Mouse (Mus musculus): ENCODE measurements around the gene Trhde. TPM values are rescaled to one million over a fixed set of nuclear protein-coding genes. Genes with fewer than 3 reads are reported as not detected.

The Trhde gene
- polyA plus RNA-seq, 1 experiment from 2014 or later, result 0.12 TPM

- Histone ChIP-seq H3K9me3 (replicated peaks; ENCODE audit: low read length) (no peaks in the 10 kb centered on the region), H3K27ac (no peak overlapping the region), H3K9ac (ENCODE audit: low read depth, low read length) (no peak overlapping the region), H3K27me3 (ENCODE audit: insufficient read depth, low read length) (peaks cover 18% of the 10 kb centered on the region), H3K4me1 (replicated peaks; ENCODE audit: insufficient read depth, low read length) (0 out of 2 replicates have a peak, but pooled peaks cover 7% of the 10 kb centered on the region), H3K36me3 (ENCODE audit: insufficient read depth, low read length) (no peaks in the 10 kb centered on the region), H3K4me3 (replicated peaks; ENCODE audit: low read depth, low read length) (no peak overlapping the region), H3K4me2 (ENCODE audit: low read length) (no peak overlapping the region)
- ATAC-seq (replicated peaks; ENCODE audit: low FRiP score, low read depth) (no peak), DNase-seq (ENCODE audit: low spot score) (no peak)
- 82% methylated on average over 5 of the region's 5 CpGs for WGBS
- no peak for TF ChIP-seq CTCF (IDR thresholded peaks at IDR 0.05; ENCODE audit: low read depth)
These were observed 5.2 kb downstream of the Trhde start for GRCm38 (mm10) chr10:114796872-114797271.

DNA sequence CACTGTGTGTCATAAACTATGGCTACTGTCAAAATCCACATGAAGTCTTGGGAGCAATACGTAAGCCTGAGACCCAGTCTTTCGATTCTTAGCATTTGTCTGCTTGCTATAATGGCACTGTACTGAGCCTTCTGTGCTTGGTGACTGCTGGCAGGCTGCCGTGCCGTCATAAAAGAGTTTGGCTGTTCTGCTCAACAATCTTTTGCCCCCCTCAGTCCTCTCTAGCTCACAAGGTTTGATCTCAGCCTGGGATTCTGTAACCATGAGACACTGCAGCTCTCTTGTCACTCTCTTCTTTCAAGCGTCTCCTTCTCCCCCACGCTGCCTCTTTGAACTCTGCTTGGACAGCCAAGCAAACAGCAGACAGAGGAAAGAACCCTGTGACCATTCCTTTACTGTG is 7.9 kb downstream of the Trhde start:
- H3K4me2 ChIP-seq (ENCODE audit: low read length), result no peak overlapping the region
- H3K4me3 ChIP-seq (replicated peaks; ENCODE audit: low read depth, low read length), result no peak overlapping the region
- no peaks in the 10 kb centered on the region for H3K9me3 ChIP-seq (replicated peaks; ENCODE audit: low read length)
- H3K4me1 ChIP-seq (replicated peaks; ENCODE audit: insufficient read depth, low read length), result no peaks in the 10 kb centered on the region
- no peak for TF ChIP-seq CTCF (IDR thresholded peaks at IDR 0.05; ENCODE audit: low read depth)
- no peaks in the 10 kb centered on the region for H3K36me3 ChIP-seq (ENCODE audit: insufficient read depth, low read length)
- H3K27ac ChIP-seq, result no peak overlapping the region
- WGBS, result 31% methylated on average over 6 of the region's 6 CpGs
- H3K27me3 ChIP-seq (ENCODE audit: insufficient read depth, low read length), result no peaks in the 10 kb centered on the region
- DNase-seq (ENCODE audit: low spot score) (no peak), ATAC-seq (replicated peaks; ENCODE audit: low FRiP score, low read depth) (no peak)
- H3K9ac ChIP-seq (ENCODE audit: low read depth, low read length), result no peak overlapping the region

DNA sequence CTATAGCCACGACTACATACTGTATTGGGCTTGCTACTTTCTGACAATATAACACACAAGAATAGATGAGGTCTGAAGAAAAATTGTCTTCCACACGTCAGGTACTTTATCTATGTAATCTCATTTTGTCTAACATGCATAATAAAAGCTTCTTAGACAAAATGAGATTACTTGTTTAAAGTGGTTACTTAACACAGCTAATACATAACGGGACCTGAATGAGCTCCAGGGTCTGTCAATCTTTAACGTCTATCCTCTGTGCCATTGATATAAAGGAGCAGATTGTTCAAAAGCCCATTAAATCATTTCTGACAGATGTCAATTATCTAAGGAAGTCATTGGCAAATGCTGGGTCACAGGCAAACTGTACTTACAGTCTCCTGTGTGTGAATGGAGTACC is 36.2 kb downstream of the Trhde start:
- 71% methylated on average over 4 of the region's 4 CpGs for WGBS

GRCm38 (mm10) chr10:114762125-114762524 is 40.0 kb downstream of the Trhde start:
- no peak overlapping the region for H3K27ac ChIP-seq
- H3K9me3 ChIP-seq (replicated peaks; ENCODE audit: low read length), result no peaks in the 10 kb centered on the region
- H3K9ac ChIP-seq (ENCODE audit: low read depth, low read length), result no peak overlapping the region
- no peaks in the 10 kb centered on the region for H3K36me3 ChIP-seq (ENCODE audit: insufficient read depth, low read length)
- H3K27me3 ChIP-seq (ENCODE audit: insufficient read depth, low read length), result no peaks in the 10 kb centered on the region
- ATAC-seq (replicated peaks; ENCODE audit: low FRiP score, low read depth) (no peak), DNase-seq (ENCODE audit: low spot score) (no peak)
- no peak for TF ChIP-seq CTCF (IDR thresholded peaks at IDR 0.05; ENCODE audit: low read depth)
- 86% methylated on average over 7 of the region's 7 CpGs for WGBS
- no peaks in the 10 kb centered on the region for H3K4me1 ChIP-seq (replicated peaks; ENCODE audit: insufficient read depth, low read length)
- no peak overlapping the region for H3K4me3 ChIP-seq (replicated peaks; ENCODE audit: low read depth, low read length)
- H3K4me2 ChIP-seq (ENCODE audit: low read length), result no peak overlapping the region

More for the DNA sequence above, 36.2 kb downstream of the Trhde start:
- H3K4me1 ChIP-seq (replicated peaks; ENCODE audit: insufficient read depth, low read length), result no peaks in the 10 kb centered on the region
- H3K4me2 ChIP-seq (ENCODE audit: low read length), result no peak overlapping the region
- no peak overlapping the region for H3K4me3 ChIP-seq (replicated peaks; ENCODE audit: low read depth, low read length)
- DNase-seq (ENCODE audit: low spot score) (no peak), ATAC-seq (replicated peaks; ENCODE audit: low FRiP score, low read depth) (no peak)
- H3K36me3 ChIP-seq (ENCODE audit: insufficient read depth, low read length), result no peaks in the 10 kb centered on the region
- H3K9ac ChIP-seq (ENCODE audit: low read depth, low read length), result no peak overlapping the region
- no peak for TF ChIP-seq CTCF (IDR thresholded peaks at IDR 0.05; ENCODE audit: low read depth)
- H3K27me3 ChIP-seq (ENCODE audit: insufficient read depth, low read length), result no peaks in the 10 kb centered on the region
- H3K27ac ChIP-seq, result no peak overlapping the region
- H3K9me3 ChIP-seq (replicated peaks; ENCODE audit: low read length), result no peaks in the 10 kb centered on the region

GRCm38 (mm10) chr10:114759240-114759639 is 42.9 kb downstream of the Trhde start:
- TF ChIP-seq CTCF (IDR thresholded peaks at IDR 0.05; ENCODE audit: low read depth), result no peak
- WGBS, result 61% methylated on average over 3 of the region's 3 CpGs

GRCm38 (mm10) chr10:114758614-114759013 is 43.5 kb downstream of the Trhde start:
- DNase-seq (ENCODE audit: low spot score), result no peak
- no peak for TF ChIP-seq CTCF (IDR thresholded peaks at IDR 0.05; ENCODE audit: low read depth)
- 79% methylated on average over 9 of the region's 9 CpGs for WGBS

More at GRCm38 (mm10) chr10:114759240-114759639, 42.9 kb downstream of the Trhde start:
- Histone ChIP-seq H3K36me3 (ENCODE audit: insufficient read depth, low read length) (no peaks in the 10 kb centered on the region), H3K9me3 (replicated peaks; ENCODE audit: low read length) (no peaks in the 10 kb centered on the region), H3K27ac (no peak overlapping the region), H3K4me2 (ENCODE audit: low read length) (no peak overlapping the region), H3K4me1 (replicated peaks; ENCODE audit: insufficient read depth, low read length) (no peaks in the 10 kb centered on the region), H3K4me3 (replicated peaks; ENCODE audit: low read depth, low read length) (no peak overlapping the region), H3K27me3 (ENCODE audit: insufficient read depth, low read length) (no peaks in the 10 kb centered on the region), H3K9ac (ENCODE audit: low read depth, low read length) (no peak overlapping the region)
- no peak for DNase-seq (ENCODE audit: low spot score)
- ATAC-seq (replicated peaks; ENCODE audit: low FRiP score, low read depth), result no peak

More at GRCm38 (mm10) chr10:114758614-114759013, 43.5 kb downstream of the Trhde start:
- Histone ChIP-seq H3K4me2 (ENCODE audit: low read length) (no peak overlapping the region), H3K9ac (ENCODE audit: low read depth, low read length) (no peak overlapping the region), H3K27me3 (ENCODE audit: insufficient read depth, low read length) (no peaks in the 10 kb centered on the region), H3K4me1 (replicated peaks; ENCODE audit: insufficient read depth, low read length) (no peaks in the 10 kb centered on the region), H3K4me3 (replicated peaks; ENCODE audit: low read depth, low read length) (no peak overlapping the region), H3K27ac (no peak overlapping the region), H3K9me3 (replicated peaks; ENCODE audit: low read length) (no peaks in the 10 kb centered on the region), H3K36me3 (ENCODE audit: insufficient read depth, low read length) (no peaks in the 10 kb centered on the region)
- no peak for ATAC-seq (replicated peaks; ENCODE audit: low FRiP score, low read depth)

Data from kidney, postnatal 0 days (tissue).